Mouse (Mus musculus) common myeloid progenitor, adult 5-6 weeks (primary cell): ENCODE data around the gene Cd55. TPM values are rescaled to one million over a fixed set of nuclear protein-coding genes. Genes with fewer than 3 reads are reported as not detected.
"Not testable (repeated sequence)": the region's sequence is repeated elsewhere in the genome, so short reads cannot be mapped to it uniquely, and the experiment has no call there.

Source experiments
- ATAC-seq: replicated peaks from 2 replicates; pipeline ENCODE4 v1.8.0; 2016; ENCODE audit warnings: low read depth, mild to moderate bottlenecking, moderate TSS enrichment, inconsistent platforms; ENCODE audit not compliant: poor library complexity, severe bottlenecking
- total RNA-seq: library from RNA; stranded (forward); fragments of 200-1000, 187-1606 nt; gene quantifications from 2 replicates; pipeline ENCODE4 v1.2.3, GENCODE M21; 2017

Cd55 gene
- total RNA-seq, result 21.2 and 32.4 TPM in 2 replicates

DNA sequence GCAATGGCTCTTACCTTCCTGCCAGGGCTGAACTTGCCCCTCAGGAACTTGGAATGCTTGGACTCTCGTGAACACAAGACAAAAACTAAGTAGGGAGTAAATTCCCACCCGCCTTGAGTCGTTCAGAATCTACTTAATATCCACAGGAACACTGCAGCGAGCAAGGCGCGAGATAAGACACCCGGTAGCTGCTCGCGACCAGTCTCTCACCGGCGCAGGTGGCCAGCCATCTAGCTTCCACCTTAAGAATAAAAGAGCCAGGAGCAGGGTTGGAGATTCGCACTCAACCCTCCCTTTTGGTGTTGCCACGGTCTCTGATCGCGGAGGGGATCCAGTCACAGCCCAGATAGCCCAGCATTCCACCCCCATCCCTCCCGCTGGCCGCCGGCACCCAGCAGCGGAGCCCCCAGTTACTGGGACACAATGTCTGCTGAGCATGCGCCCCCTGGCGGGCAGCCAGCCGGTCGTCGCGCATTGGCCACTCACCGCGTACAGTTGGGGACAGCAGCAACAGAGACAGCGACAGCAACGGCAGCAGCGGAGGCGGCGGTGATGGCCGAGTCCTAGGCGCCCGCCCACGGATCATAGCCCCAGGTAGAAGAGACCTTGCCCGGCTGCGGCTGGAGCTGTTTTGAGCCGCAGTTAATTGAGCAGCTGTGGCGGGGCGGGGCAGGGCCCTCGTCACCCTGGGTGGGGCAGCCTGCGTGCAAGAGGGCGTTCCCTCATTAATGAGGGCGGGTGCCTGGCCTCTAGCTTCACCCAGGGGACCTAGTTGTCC lies at the start of gene Cd55:
Cd55 (minus strand) TSS at position 661 of the 778 bp plus-strand sequence.
- peak; percentile 93 for ATAC-seq

DNA sequence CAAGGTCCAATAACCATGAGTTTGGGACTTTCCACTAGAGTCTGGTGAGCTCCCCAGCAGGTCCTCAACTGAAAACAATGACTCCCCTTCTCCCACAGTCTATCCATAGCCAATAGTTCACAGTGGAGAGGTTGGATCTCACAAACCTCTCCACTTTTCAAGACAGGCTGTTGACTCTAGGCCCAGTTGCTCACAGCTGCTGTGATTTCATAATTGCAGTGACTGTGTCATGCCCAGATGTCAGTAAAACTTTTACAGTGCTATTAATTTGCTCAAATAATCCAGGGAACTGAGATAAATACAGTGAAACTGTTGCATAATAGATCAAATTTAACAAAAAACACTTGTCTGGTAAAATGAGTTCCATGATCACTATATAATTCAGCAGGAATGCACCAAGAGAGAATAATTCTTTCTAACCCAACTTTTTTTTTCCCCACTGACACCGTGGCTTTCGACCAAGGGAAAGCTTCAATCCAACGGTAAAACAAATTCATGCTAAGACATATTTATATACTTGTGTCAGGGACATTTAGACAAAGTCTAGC lies 49.4 kb upstream of the Cd55 start:
- ATAC-seq, result no peak

DNA sequence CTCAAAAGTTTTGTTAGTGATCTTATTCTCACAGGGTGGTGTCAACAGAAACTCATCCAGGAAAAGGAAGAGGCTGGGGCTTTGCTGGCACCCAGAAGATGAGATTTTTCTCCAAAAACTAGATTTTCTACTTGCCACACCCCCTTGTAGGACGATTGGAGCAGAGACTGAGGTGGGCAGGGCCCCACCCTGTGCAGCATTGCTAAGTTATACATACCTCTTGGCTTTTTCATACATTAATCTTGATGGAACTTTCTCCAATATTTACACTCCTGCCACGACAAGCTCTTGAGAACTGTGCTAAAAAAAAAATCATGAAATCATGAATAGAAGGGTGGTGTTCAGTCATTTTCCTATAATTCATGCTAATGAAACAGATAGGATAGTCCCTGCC lies 46.4 kb upstream of the Cd55 start:
- no peak; the same call in 1 of the 2 replicates for ATAC-seq

DNA sequence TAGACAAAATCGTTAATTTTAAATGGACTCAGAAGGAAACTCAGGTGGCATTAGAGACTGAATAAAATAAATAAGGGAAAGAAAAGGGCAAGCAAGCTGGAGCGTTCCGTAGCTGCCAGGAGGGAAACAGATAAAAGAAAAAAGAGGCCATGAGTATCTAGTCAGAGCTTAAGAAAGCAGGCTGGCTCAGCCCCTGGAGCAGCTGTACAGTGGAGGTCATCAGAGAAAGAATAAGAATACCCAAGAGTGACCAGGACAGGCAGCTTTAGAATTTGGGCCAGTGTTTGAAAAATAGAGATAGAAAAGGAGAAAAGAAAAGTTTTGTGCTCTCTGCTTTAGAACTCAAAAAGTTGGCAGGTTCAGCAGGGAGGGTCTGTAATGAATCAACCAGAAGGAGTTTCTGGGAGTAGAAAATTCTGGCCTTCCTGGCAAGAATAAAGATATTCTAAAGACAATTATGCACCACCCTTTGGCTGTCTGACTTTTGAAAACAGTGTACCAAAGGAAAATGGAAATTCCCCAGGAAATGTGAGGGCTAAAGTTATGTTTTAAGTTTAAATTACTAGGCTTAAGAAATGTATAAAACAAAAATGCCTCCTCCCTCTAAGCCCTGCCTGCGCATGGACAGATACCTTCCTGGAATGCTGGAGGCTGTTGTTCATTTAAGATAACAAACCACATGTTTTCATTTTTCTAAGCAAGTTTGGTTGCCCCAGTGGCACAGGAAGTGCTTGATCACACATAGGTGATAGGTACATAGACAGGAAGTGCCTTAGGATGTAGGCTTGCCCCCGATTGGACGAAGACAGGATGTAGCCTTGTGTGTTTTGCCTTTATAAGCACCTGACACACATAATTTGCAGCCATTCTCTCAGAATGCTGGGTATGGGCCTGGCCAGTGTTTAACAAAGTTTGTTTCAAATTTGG lies 45.7 kb upstream of the Cd55 start:
- peak; percentile 75 for ATAC-seq

DNA sequence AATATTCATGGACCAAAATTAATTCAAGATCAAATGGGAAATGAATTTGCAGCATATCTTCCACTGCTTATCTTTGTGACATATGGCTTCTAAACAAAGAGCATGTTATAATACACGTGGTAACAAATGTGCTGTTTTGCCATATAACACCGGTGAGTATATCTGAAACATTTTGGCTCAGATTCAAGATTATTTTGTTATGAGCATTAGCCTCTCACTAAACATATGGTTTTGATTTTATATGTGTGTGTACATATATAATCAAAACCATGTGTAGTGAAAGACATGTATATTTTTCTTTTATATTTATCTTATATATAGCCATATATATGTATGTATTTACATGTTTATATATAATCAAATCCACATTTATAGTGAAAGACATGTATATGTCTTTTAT lies 44.9 kb upstream of the Cd55 start:
- no peak for ATAC-seq

DNA sequence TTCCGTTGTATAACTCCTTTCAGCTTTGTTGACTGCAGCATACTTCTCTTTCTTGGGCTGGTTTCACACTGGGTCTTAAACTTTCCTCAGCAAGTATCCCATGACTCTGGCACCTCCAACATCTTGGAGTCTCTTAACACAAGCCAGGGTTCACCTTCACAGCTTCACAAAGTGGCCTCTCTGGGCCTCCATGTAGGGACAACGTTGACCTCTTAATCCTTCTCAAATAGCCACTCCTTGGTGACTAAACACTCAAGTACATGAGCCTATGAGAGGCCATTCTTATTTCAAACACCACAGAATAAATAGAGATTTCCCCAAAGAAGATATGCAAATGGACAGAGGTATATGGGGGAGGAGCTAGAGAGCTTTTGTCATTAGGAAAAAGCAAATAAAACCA lies 37.4 kb upstream of the Cd55 start:
- ATAC-seq, result no peak

DNA sequence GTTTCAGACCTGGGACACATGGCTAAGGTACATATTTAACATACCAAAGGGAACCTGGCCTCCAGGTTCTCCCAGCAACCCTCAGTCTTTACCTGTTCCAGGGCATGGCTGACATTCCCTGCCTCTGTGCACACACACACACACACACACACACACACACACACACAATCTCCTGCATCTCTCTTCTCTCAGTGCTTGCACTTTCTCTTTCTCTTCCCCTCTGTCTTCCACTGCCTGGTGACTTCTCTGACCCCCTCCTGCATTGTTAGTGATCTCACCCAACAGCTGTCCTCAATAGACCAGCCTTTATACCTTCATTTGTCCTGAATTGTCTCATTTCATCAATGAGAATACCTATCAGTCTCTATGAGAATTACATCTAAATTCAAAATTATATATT lies 35.8 kb upstream of the Cd55 start:
- ATAC-seq, result no peak

DNA sequence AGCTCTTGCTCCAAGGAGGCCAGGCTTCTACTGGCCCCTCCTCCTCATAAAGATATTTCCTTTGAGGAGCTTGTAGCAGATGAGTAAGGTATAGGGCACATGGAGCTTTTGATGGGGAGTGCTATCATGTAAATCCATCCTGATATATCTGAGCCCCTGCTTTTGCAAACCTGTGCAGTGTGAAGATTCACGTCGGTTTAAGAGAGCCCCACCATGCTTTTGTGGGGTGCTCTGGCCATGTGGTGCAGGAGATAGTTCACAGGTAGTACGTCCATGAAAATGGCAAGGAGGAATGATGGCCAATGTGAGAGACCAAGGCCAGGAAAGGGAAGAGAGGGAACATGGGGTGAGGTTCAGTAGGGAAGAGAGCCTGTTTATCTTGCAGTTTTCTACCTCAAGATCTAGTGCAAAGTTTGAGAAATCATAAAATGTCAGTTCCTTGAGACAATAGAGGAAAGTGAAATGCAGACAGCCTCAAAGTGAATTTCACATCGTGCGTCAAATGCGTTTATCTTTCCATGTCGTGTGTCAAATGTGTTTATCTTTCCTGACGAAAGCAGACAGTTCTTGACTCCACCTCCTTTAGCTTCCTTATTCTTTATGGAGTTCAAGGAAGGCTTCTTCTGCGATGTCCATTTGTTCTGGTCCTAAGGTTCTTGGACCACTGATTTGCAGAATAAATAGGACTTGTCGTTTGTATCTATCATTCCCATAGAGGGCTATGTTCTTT lies 24.4 kb upstream of the Cd55 start:
- ATAC-seq, result no peak

DNA sequence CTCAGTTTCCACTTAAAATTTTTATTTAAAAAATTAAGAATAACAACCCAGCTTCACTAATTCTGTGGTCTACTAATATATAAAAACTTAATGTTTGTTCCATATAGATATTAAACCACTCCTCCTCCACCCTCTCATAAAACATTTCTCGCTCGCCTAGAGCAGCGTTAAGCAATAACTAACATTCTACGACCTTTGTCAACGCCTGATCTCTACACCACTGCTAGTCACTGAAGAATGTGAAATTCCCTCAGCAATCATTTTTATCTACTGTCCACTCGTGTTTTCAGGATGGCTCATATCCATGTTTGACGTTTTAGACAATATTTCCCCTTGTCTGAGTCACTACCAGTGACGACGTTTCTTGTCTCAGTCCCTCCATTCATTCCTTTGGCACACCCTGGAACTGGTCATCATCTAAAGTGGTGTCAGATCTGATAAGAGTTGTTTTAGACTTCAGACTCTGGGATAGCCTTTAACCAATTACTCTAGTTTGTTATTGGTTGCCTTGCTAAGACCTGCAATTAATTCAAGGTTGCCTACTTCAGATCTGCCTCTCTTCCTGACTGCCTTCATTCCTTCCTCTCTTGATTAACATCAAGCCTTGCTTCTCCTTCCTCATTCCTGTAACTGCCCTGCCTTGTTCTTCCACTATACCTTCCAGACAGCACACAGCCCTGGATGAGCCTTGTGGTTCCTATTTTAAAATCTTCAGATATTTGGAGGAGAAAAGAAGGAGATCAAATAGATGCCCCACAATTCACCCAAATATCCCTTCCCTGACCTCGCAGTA lies 23.5 kb upstream of the Cd55 start:
- ATAC-seq, result no peak

DNA sequence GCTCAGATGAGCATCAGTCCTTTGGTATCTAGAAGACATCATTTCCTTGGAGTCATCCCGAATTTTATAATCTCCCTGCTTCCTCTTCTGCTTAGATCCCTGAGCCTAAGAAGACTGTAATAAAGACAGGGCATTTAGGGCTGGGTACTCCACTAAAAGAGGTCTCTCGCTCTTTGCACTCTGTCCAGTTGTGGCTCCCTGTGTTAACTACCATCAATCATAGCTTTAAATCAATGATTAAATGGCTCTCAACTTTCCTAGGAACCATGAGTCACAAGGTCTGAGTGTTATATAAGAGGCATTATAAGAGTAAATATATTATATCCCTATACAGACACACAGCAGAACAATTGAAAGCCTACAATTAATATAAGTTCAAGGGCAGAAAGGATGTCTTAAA lies 22.8 kb upstream of the Cd55 start:
- no peak for ATAC-seq

DNA sequence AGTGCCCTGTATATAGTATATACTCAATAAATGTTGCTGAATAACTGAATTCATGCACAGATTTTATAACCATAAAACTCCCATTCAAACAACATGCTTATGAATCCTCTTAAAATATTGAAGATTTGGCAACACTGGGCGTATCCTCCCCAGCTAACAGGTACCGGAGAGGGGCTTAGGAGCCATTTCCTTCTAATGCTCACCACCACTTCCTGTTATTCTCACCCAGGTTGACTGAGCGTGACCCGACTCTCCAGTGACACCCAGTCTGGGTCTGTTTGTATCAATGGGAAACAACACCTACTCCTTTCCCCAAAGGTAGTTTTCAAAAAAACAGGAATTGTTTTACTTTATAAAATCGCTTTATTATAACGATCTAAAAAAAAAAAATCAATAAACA lies 12.4 kb upstream of the Cd55 start:
- peak; percentile 77 for ATAC-seq

DNA sequence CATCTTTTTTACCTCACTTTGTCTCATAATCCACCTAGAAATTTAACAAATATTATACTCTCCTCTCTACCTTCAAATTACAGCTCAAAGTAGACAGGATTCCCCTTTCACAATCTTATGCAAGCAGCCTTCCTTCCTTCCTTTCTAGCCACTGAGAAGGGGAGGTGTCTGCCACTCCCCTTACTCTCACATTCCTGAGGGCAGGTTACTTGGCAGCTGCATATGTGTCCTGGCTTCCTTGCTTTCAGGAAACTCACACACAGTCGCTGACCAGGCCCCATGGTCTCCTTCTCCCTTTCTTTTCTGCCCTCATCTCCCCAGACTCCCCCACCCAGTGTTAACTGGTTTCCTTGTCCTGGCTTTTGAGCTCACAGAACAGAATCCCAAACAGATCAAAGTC lies 11.7 kb upstream of the Cd55 start:
- peak; percentile 88 for ATAC-seq

DNA sequence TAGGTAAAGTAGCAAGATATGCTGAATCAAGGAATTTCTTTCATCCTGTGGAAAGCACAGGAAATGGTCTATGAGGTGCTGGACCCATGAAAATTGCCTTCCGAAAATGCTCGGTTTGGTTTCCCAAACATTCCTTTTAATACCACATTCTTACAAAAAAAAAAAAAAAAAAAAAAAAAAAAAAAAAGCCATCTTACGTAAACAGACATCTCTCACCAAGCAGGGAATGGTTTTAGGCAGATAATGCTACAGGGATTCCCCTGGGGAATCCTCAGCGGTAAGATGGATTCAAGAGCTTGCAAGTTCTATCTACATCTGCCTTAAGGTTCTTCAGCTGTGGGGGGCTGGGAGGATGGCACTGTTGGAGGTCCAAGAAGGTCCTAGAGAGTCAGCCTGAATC lies 7.5 kb upstream of the Cd55 start:
- ATAC-seq, result no peak

DNA sequence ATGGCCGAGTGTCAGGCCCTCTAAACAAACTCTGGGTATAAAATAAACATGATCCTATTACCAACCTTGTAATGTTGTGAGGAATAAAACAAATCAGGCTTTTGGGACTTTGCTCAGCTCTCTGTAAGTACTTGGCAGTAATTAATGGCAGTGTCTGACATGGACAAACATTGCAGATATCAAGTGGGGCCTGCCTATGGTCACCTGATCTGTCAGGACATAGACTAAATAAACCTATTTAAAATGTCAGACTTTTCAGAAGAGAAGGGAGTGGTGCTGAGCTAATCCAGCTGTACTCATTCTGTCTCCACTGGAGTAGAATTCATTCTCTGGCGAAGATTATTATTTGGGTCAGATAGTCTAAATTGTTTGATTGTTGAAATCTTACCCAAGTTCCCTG lies 4.9 kb upstream of the Cd55 start:
- no peak for ATAC-seq

DNA sequence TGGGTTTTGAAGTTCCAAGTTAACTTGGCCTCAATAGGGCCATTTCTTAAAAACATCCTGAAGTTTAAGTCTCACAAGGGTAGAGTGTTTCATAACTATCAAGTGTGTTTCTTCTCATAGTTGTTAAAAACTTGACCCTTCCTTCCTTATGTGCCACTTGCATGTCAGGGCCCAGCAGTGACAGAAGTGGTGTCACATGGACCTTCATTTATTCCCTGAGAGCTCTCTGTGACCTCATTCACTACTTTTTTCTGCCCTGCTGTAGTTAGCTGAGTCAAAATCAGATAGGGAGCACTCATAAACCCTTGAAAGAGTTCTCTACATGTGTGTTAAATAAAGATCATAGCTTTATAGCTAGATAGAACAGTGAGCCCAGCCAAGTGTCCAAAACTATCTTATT lies 1.6 kb upstream of the Cd55 start:
- ATAC-seq, result no peak

DNA sequence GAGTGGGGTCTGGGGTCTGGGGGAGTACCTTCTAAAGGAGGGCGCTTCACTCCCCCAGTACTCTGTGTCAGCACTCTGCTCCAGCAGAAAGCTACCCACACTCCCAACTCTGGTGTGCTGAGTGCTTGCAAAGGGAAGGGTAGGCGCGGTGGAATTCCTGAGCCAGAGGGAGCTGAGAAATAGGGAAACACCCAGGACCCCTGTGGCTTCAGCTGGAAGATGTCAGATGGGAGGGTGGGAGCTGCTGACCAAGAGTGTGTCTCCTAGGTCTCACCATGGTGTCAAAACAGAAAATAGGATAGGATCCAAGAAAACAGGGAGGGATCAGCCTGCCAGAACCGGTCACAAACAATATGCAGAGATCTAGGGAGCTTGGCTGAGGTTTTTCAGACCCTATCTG lies 323 bp upstream of the Cd55 start:
- ATAC-seq, result no peak

DNA sequence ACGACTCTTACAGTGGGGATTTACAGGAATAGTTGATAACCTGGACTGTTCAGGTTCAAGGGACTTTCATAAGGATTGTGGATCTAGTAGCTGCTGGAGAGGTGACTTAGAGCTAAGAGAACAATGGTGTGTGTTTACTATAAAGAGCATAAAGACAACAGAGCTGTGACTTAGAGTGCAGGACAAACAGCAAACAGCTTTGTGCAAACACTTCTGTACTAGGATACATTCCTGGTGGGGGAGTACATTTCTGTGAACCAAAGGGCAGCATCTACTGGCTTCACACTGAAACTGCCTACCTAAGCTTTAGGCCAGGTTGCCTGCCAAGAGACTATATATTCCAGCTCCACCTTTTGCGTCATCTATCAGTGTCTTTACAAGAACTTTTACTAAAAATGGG lies 7.4 kb downstream of the Cd55 start:
- ATAC-seq, result no peak

DNA sequence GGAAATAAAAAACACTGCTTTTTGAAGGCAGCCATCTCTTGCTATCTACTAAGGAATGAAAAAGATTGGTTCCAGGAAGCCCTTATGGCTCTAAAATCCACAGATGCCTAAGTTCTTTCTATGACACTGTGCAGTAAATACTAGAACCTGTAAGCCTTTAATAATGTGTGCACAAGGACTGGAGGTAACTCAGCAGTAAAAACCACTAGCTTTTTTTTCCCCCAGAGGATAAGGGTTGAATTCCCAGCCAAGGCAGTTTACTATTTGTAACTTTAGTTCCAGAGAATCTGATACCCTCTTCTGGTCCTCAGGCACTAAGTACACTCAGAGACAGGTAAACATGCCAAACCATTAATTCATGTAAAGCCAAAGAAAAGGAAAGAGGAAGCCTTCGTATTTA lies 19.6 kb downstream of the Cd55 start:
- not testable (repeated sequence) for ATAC-seq

DNA sequence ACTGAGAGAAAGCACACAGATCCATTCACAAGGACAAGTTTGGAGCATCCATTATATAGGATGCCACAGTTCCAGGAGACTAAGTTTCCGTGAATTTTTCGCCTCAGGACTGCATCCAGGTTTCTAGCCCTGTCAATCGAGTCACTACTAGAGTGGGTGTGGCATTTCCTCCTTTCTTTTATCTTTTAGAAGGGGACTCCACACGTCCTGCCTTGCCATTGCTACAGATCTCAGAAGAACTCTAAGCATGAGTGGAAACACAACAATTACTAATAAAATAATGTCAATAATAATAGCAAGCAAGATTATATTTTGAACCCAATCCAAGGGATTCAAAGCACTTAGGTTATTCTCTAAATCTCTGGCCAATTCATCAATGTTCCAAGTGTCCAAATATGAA lies 31.6 kb downstream of the Cd55 start:
- ATAC-seq, result no peak

DNA sequence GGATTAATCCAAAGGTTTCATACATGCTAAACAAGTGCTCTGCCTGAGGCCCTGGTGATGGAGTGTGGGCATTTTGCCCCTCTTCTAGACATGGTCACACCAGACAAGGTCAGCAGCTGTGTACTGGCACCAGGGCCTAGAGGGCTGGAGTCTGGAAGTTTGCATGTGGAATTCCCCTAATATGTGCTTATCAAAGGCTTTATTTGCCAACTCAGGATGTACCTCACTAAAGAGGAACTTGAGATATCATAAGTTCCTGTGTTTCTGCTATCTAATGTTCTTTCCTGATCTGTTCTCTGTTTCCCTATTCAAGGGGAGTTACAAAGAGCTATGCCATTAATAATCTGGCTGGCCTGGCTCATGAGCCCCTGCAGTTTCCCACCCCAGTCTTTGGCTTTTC lies 33.9 kb downstream of the Cd55 start:
- peak; percentile 58 for ATAC-seq
